Mouse (Mus musculus): ENCODE data around the gene Ryr2. TPM values are rescaled to one million over a fixed set of nuclear protein-coding genes. Genes with fewer than 3 reads are reported as not detected.
"Not testable (repeated sequence)": the region's sequence is repeated elsewhere in the genome, so short reads cannot be mapped to it uniquely, and the experiment has no call there.

Gene Ryr2
- polyA plus RNA-seq, 1 experiment from 2014 or later: 1.1 TPM

- Histone ChIP-seq H3K27ac (no peak overlapping the region), H3K4me2 (no peak overlapping the region), H3K36me3 (no peaks in the 10 kb centered on the region), H3K9me3 (no peaks in the 10 kb centered on the region), H3K27me3 (replicated peaks) (no peaks in the 10 kb centered on the region), H3K4me1 (no peaks in the 10 kb centered on the region), H3K9ac (no peak overlapping the region), H3K4me3 (replicated peaks) (no peak overlapping the region)
- no peak for ATAC-seq (ENCODE audit: insufficient read depth, low FRiP score, low read depth)
Measured at GRCm38 (mm10) chr13:11662815-11663214, 443.9 kb downstream of the Ryr2 start.

GRCm38 (mm10) chr13:11644846-11645245, 461.9 kb downstream of the Ryr2 start:
- Histone ChIP-seq H3K27me3 (replicated peaks) (no peaks in the 10 kb centered on the region), H3K36me3 (no peaks in the 10 kb centered on the region), H3K27ac (no peak overlapping the region), H3K4me1 (no peaks in the 10 kb centered on the region), H3K4me2 (no peak overlapping the region), H3K9ac (no peak overlapping the region), H3K4me3 (replicated peaks) (no peak overlapping the region), H3K9me3 (no peaks in the 10 kb centered on the region)
- no peak for ATAC-seq (ENCODE audit: insufficient read depth, low FRiP score, low read depth)
- WGBS: 90% methylated on average over 1 of the region's 1 CpGs

GRCm38 (mm10) chr13:11636383-11636782, 470.4 kb downstream of the Ryr2 start:
- Histone ChIP-seq H3K36me3 (no peaks in the 10 kb centered on the region), H3K27me3 (replicated peaks) (no peaks in the 10 kb centered on the region), H3K4me2 (no peak overlapping the region), H3K9me3 (no peaks in the 10 kb centered on the region), H3K4me1 (no peaks in the 10 kb centered on the region), H3K9ac (no peak overlapping the region), H3K27ac (no peak overlapping the region), H3K4me3 (replicated peaks) (no peak overlapping the region)
- WGBS: 84% methylated on average over 5 of the region's 5 CpGs
- no peak for ATAC-seq (ENCODE audit: insufficient read depth, low FRiP score, low read depth)

- Histone ChIP-seq H3K9me3 (no peaks in the 10 kb centered on the region), H3K4me1 (no peaks in the 10 kb centered on the region), H3K27ac (no peak overlapping the region), H3K4me3 (replicated peaks) (no peak overlapping the region), H3K4me2 (no peak overlapping the region), H3K27me3 (replicated peaks) (no peaks in the 10 kb centered on the region), H3K36me3 (no peaks in the 10 kb centered on the region), H3K9ac (no peak overlapping the region)
- 85% methylated on average over 7 of the region's 7 CpGs for WGBS
- ATAC-seq (ENCODE audit: insufficient read depth, low FRiP score, low read depth): no peak
Measured at GRCm38 (mm10) chr13:11624513-11624912, 482.2 kb downstream of the Ryr2 start.

GRCm38 (mm10) chr13:11595431-11595830, 511.3 kb downstream of the Ryr2 start:
- no peaks in the 10 kb centered on the region for H3K4me1 ChIP-seq
- no peak overlapping the region for H3K9ac ChIP-seq
- H3K27ac ChIP-seq: no peak overlapping the region
- H3K4me2 ChIP-seq: no peak overlapping the region
- H3K4me3 ChIP-seq (replicated peaks): no peak overlapping the region
- WGBS: 90% methylated on average over 9 of the region's 9 CpGs
- H3K36me3 ChIP-seq: no peaks in the 10 kb centered on the region
- ATAC-seq (ENCODE audit: insufficient read depth, low FRiP score, low read depth): no peak
- H3K9me3 ChIP-seq: no peaks in the 10 kb centered on the region
- H3K27me3 ChIP-seq (replicated peaks): no peaks in the 10 kb centered on the region

- Histone ChIP-seq H3K9ac (no peak overlapping the region), H3K27me3 (replicated peaks) (no peaks in the 10 kb centered on the region), H3K36me3 (no peaks in the 10 kb centered on the region), H3K4me3 (replicated peaks) (no peak overlapping the region), H3K4me2 (no peak overlapping the region), H3K9me3 (no peaks in the 10 kb centered on the region), H3K4me1 (no peaks in the 10 kb centered on the region), H3K27ac (no peak overlapping the region)
- WGBS: 68% methylated on average over 7 of the region's 7 CpGs
- no peak for ATAC-seq (ENCODE audit: insufficient read depth, low FRiP score, low read depth)
Measured at GRCm38 (mm10) chr13:11585283-11585682, 521.5 kb downstream of the Ryr2 start.

GRCm38 (mm10) chr13:11572552-11572951, 534.2 kb downstream of the Ryr2 start:
- H3K27ac ChIP-seq: no peak overlapping the region
- no peak overlapping the region for H3K4me3 ChIP-seq (replicated peaks)
- 44% methylated on average over 2 of the region's 2 CpGs for WGBS
- H3K9me3 ChIP-seq: no peaks in the 10 kb centered on the region
- ATAC-seq (ENCODE audit: insufficient read depth, low FRiP score, low read depth): no peak
- H3K36me3 ChIP-seq: no peaks in the 10 kb centered on the region
- no peak overlapping the region for H3K9ac ChIP-seq
- H3K27me3 ChIP-seq (replicated peaks): no peaks in the 10 kb centered on the region
- H3K4me2 ChIP-seq: no peak overlapping the region
- no peaks in the 10 kb centered on the region for H3K4me1 ChIP-seq

- Histone ChIP-seq H3K4me2 (no peak overlapping the region), H3K4me3 (replicated peaks) (no peak overlapping the region), H3K36me3 (no peaks in the 10 kb centered on the region), H3K4me1 (no peaks in the 10 kb centered on the region), H3K27ac (no peak overlapping the region), H3K27me3 (replicated peaks) (no peaks in the 10 kb centered on the region), H3K9me3 (no peaks in the 10 kb centered on the region), H3K9ac (no peak overlapping the region)
- ATAC-seq (ENCODE audit: insufficient read depth, low FRiP score, low read depth): no peak
Measured at GRCm38 (mm10) chr13:11567376-11567775, 539.4 kb downstream of the Ryr2 start.

- H3K4me1 ChIP-seq: no peaks in the 10 kb centered on the region
- no peak for ATAC-seq (ENCODE audit: insufficient read depth, low FRiP score, low read depth)
- no peak overlapping the region for H3K4me2 ChIP-seq
- no peaks in the 10 kb centered on the region for H3K36me3 ChIP-seq
- H3K27ac ChIP-seq: no peak overlapping the region
- H3K9me3 ChIP-seq: no peaks in the 10 kb centered on the region
- WGBS: 49% methylated on average over 9 of the region's 9 CpGs
- H3K4me3 ChIP-seq (replicated peaks): no peak overlapping the region
- H3K9ac ChIP-seq: no peak overlapping the region
- H3K27me3 ChIP-seq (replicated peaks): no peaks in the 10 kb centered on the region
Measured at GRCm38 (mm10) chr13:11566486-11566885, 540.3 kb downstream of the Ryr2 start.

GRCm38 (mm10) chr13:11563224-11564024, 543.3 kb downstream of the Ryr2 start:
- Histone ChIP-seq H3K4me2 (no peak overlapping the region), H3K9me3 (no peaks in the 10 kb centered on the region), H3K9ac (no peak overlapping the region), H3K36me3 (no peaks in the 10 kb centered on the region), H3K4me3 (replicated peaks) (no peak overlapping the region), H3K4me1 (no peaks in the 10 kb centered on the region), H3K27ac (no peak overlapping the region), H3K27me3 (replicated peaks) (no peaks in the 10 kb centered on the region)
- ATAC-seq (ENCODE audit: insufficient read depth, low FRiP score, low read depth): no peak
- 15% methylated on average over 1 of the region's 1 CpGs for WGBS

GRCm38 (mm10) chr13:11549644-11550043, 557.1 kb downstream of the Ryr2 start:
- Histone ChIP-seq H3K36me3 (no peaks in the 10 kb centered on the region), H3K4me1 (0 out of 2 replicates have a peak, but pooled peaks cover 3% of the 10 kb centered on the region), H3K9ac (no peak overlapping the region), H3K9me3 (no peaks in the 10 kb centered on the region), H3K27ac (no peak overlapping the region), H3K27me3 (replicated peaks) (no peaks in the 10 kb centered on the region), H3K4me3 (replicated peaks) (no peak overlapping the region), H3K4me2 (no peak overlapping the region)
- 73% methylated on average over 3 of the region's 3 CpGs for WGBS
- ATAC-seq (ENCODE audit: insufficient read depth, low FRiP score, low read depth): no peak

- not testable (repeated sequence) for H3K27me3 ChIP-seq (replicated peaks); H3K4me2 ChIP-seq; H3K27ac ChIP-seq; H3K4me1 ChIP-seq; H3K36me3 ChIP-seq; H3K4me3 ChIP-seq (replicated peaks); H3K9ac ChIP-seq; H3K9me3 ChIP-seq
- ATAC-seq (ENCODE audit: insufficient read depth, low FRiP score, low read depth): peak; percentile 79
- WGBS: 36% methylated on average over 15 of the region's 15 CpGs
Measured at GRCm38 (mm10) chr13:11549136-11549535, 557.6 kb downstream of the Ryr2 start.

- H3K4me3 ChIP-seq (replicated peaks): no peak overlapping the region
- 19% methylated on average over 7 of the region's 7 CpGs for WGBS
- no peaks in the 10 kb centered on the region for H3K36me3 ChIP-seq
- no peak overlapping the region for H3K27ac ChIP-seq
- no peak overlapping the region for H3K9ac ChIP-seq
- no peaks in the 10 kb centered on the region for H3K27me3 ChIP-seq (replicated peaks)
- 0 out of 2 replicates have a peak, but pooled peaks cover 3% of the 10 kb centered on the region for H3K4me1 ChIP-seq
- 0 out of 2 replicates have a peak, but pooled peaks have one; percentile 47 for ATAC-seq (ENCODE audit: insufficient read depth, low FRiP score, low read depth)
- H3K4me2 ChIP-seq: no peak overlapping the region
- H3K9me3 ChIP-seq: no peaks in the 10 kb centered on the region
Measured at GRCm38 (mm10) chr13:11545841-11546240, 560.9 kb downstream of the Ryr2 start.

Data from stomach, embryonic 15.5 days (tissue).